In the genomic region with DNA sequence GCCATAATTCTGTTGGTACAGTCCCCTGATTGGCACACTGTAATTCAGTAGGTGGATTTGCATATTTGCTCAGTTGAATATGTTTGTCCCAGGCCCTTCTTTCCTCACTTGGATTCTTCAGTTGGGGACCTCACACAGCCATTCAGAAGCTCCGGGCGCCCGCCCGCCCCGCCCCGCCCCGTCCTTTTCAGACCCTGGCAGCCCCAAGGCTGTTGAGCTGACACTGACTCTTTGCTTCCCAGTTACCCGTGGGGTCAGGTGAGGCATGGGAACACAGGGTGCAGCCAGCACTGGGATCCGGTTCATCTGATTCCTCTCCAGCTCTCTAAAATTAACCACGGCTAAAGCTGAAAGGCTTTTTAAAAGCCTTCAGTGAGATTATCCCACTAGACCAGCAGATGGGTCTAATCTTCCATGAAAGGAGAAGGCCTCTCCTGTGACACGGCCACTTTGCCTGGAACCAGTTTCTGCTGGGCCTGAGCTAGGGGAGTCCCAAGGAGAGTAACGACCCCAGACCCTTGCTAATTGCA, we compare ENCODE assay signal across 10 mouse cellular contexts. TPM values are rescaled to one million over a fixed set of nuclear protein-coding genes. Genes with fewer than 3 reads are reported as not detected.
DNase-seq lines count a peak whose midpoint lies in the region; ATAC-seq lines count a peak whose summit lies in the region.
"Had no signal": no experiment of that assay in that cellular context is flagged by ENCODE, and none has a peak within 500 bp of the region (broad histone marks: within the 10 kb centered on the region; RNA-seq: fewer than 3 reads in every experiment).

No protein-coding gene starts in this region.

- H3K27ac ChIP-seq in midbrain, embryonic 10.5 days (replicated peaks): peak overlapping the region; percentile 39

- H3K9me3 ChIP-seq in midbrain, embryonic 10.5 days (replicated peaks): no peaks in the 10 kb centered on the region

- ATAC-seq in megakaryocyte-erythroid progenitor cell, adult 5-6 weeks (replicated peaks; ENCODE audit: low FRiP score, low TSS enrichment, poor library complexity, severe bottlenecking): no peak

- H3K36me3 ChIP-seq in midbrain, embryonic 10.5 days: no peaks in the 10 kb centered on the region

- H3K4me1 ChIP-seq in midbrain, embryonic 10.5 days: peaks cover 19% of the 10 kb centered on the region

- peak overlapping the region; percentile 10; the same call in 1 of the 2 replicates for H3K4me3 ChIP-seq in midbrain, embryonic 10.5 days

- peak; percentile 16 for DNase-seq in embryo, embryonic 11 days
- no peak for DNase-seq in embryo, embryonic 9.5 days (ENCODE audit: extremely low spot score)
- peak; percentile 18 for DNase-seq in cerebellum, adult 8-10 months
- peak; percentile 85 for DNase-seq in gastrocnemius, postnatal 25 days
- peak; percentile 55 for DNase-seq in midbrain, embryonic 10.5 days (ENCODE audit: low spot score)
- no peak for DNase-seq in frontal cortex, postnatal 14 days (ENCODE audit: low spot score in 2 of 2)
- no peak for DNase-seq in layer of hippocampus, adult 9-10 months (ENCODE audit: low spot score)
- DNase-seq: adrenal gland, postnatal 10 days; thymus, postnatal 4 days had no signal

- H3K27me3 ChIP-seq in midbrain, embryonic 10.5 days (ENCODE audit: low read depth, poor library complexity, severe bottlenecking): no peaks in the 10 kb centered on the region

- 23% methylated on average over 12 of the region's 12 CpGs for WGBS in midbrain, embryonic 10.5 days

RNA-seq across cellular contexts. Expression of a gene that starts 10.2 kb away (rescaled TPM):
- 1 to 10 TPM; 2.8 to 3.7 TPM for total RNA-seq in gastrocnemius, postnatal 25 days (2021)
- 2.5 and 2.7 TPM in 2 replicates for polyA plus RNA-seq in midbrain, embryonic 10.5 days (2016; fragmentation: Nextera tagmentation; extraction: Ambion mirVana)
- total RNA-seq in megakaryocyte-erythroid progenitor cell, adult 5-6 weeks (2014; fragmentation: Nextera tagmentation): 31.7 and 39.9 TPM in 2 replicates
- total RNA-seq in megakaryocyte-erythroid progenitor cell, adult 5-6 weeks (2017): 66.9 and 104 TPM in 2 replicates

RNA-seq across cellular contexts. Expression of a gene that starts 45.3 kb away (rescaled TPM):
- 100 to 1,000 TPM; 214 to 223 TPM for total RNA-seq in gastrocnemius, postnatal 25 days (2021)
- polyA plus RNA-seq in midbrain, embryonic 10.5 days (2016; fragmentation: Nextera tagmentation; extraction: Ambion mirVana): 0.02 TPM in 1 of 2 replicates, not detected in the other
- total RNA-seq in megakaryocyte-erythroid progenitor cell, adult 5-6 weeks (2014; fragmentation: Nextera tagmentation): 0.66 TPM in 1 of 2 replicates, not detected in the other
- total RNA-seq in megakaryocyte-erythroid progenitor cell, adult 5-6 weeks (2017): 1.1 and 1.6 TPM in 2 replicates

Comparison
In these comparisons a context has a peak if more than half of its experiments do, and no peak if none do; other contexts are left out.
1. DNase-seq: peak in embryo, embryonic 11 days (single experiment), cerebellum, adult 8-10 months (single experiment), gastrocnemius, postnatal 25 days (single experiment) and midbrain, embryonic 10.5 days (single experiment); none in embryo, embryonic 9.5 days (single experiment), frontal cortex, postnatal 14 days (0 of 2) and layer of hippocampus, adult 9-10 months (single experiment).
2. RNA of a gene that starts 10.2 kb away (total RNA-seq): 31.7 to 104 TPM in megakaryocyte-erythroid progenitor cell, adult 5-6 weeks; 2.8 to 3.7 TPM in gastrocnemius, postnatal 25 days; every median in the first group is over 4 times any median in the second.
3. RNA of a gene that starts 45.3 kb away (total RNA-seq): 214 to 223 TPM in gastrocnemius, postnatal 25 days; 0.66 to 1.6 TPM in megakaryocyte-erythroid progenitor cell, adult 5-6 weeks; every median in the first group is over 10 times any median in the second.